Mouse (Mus musculus) liver, embryonic 18 days (tissue): Measurements from ENCODE around the gene Sycp2l. TPM values are rescaled to one million over a fixed set of nuclear protein-coding genes. Genes with fewer than 3 reads are reported as not detected.

Experiments
- polyA plus RNA-seq: library from polyadenylated mRNA; depleted of rRNA; stranded (reverse); fragments of >200 nt; gene quantifications from 2 replicates; pipeline ENCODE4 v1.2.3, GENCODE M21; 2012; rRNA removed

Gene Sycp2l
- polyA plus RNA-seq, result 0.05 and 0.06 TPM in 2 replicates

DNA sequence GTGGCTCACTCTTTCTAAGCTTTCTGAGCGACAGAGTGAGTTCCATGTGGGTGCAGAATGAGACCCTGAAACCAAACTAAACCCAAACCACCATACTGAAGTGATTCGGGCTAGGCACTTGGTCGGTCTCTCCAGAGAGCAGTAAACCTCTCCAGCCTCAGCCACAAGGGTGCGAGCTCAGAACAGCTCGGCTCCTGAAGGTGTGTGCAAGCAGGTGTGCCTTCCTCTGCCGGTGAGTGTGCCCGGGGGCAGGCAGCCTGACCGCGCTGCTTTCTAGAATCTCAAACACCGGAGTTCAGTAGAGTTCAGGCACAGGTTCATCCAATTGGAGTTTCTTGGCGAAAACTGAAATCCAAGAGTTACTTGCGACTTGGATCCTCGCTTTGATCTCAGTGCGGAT lies at the start of gene Sycp2l:
TSS of gene Sycp2l (plus strand) at position 368 of the 400 bp plus-strand sequence.

DNA sequence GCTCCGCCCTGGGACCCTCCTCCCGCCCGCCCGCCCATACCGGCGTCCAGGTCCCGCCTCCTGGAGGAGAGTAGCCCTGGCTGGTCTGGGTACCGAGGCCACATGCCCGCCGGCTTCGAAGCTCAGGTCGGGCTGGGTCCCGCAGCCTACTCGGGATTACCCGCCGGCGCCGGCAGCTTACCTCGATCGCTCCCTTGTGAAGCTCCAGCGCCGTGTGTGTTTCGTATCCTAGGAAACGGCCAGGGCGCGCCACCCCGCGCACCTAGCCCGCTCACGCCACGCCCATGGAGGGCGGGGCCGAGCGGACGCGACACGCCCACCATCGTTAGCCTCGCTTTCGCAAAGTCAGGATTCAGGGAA lies 34.7 kb upstream of the Sycp2l start, which contains the start of gene Mak:
TSS of gene Mak (minus strand) at position 286 of the 360 bp plus-strand sequence.

DNA sequence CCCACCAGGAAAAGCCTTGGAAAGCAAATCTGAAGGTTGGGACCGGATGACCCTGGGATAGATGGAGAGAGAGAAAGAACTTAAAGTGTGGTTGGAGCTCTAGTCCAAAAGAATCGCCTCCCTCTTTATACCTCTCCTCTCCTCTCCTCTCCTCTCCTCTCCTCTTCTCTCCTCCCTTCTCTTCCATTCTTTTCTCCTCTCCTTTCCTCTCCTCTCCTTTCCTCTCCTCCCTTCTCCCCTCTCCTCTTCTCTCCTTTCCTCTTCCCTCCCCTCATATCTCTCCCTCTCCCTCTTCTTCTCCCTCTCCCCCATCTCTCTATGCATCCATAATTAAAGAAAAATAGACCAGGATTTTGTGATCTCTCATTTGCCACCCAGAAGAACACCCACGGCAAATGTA lies 3.2 kb upstream of the Sycp2l start, which contains the start of gene Gcm2:
TSS of gene Gcm2 (minus strand) at position 101 of the 400 bp plus-strand sequence.

DNA sequence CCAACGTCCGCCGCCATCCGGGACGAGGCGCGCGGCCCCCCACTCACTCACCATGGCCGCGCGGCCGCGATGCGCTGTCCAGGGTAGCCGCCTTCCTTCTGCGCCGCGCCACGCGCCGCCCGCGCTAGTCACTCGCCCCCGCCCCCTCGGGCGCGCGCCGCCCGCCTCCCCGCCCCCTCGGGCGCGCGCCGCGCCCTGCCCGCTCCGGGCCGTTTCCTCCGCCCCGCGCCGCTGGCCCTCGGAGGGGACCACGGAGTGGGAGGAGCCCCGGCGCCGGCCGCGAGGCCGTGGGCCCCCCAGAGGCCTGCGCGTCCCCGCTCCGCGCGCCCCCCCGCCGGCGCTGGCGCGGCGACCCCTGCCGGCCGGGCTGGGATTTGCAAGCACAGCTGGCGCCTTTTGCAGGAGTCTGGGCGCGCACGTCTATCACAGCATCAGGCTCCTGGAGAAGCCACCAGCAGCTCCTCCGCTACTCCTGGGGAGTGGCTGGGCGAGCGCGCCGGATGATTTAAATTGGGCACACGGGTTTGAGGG lies 106.3 kb downstream of the Sycp2l start, which contains the start of gene Elovl2:
TSS of gene Elovl2 (minus strand) at position 102 of the 531 bp plus-strand sequence.

Other genes with a start within 250 kb of the Sycp2l start
- 36.2 and 38.0 TPM in 2 replicates for gene Pak1ip1, start 113.3 kb upstream of the Sycp2l start, polyA plus RNA-seq
- gene Tmem14c, start 98.0 kb upstream of the Sycp2l start, polyA plus RNA-seq, result 182 and 189 TPM in 2 replicates
- gene Mak, start 34.6 kb upstream of the Sycp2l start, polyA plus RNA-seq, result 0.05 and 0.06 TPM in 2 replicates
- gene Gcm2, start 3.3 kb upstream of the Sycp2l start, polyA plus RNA-seq, result not detected in 2 replicates
- 87.1 and 147 TPM in 2 replicates for gene Elovl2, start 106.1 kb downstream of the Sycp2l start, polyA plus RNA-seq
- gene Smim13, start 135.5 kb downstream of the Sycp2l start, polyA plus RNA-seq, result 3.5 and 3.8 TPM in 2 replicates
- gene Gm17364, start 159.7 kb downstream of the Sycp2l start, polyA plus RNA-seq, result not detected in 2 replicates